In the genomic region with DNA sequence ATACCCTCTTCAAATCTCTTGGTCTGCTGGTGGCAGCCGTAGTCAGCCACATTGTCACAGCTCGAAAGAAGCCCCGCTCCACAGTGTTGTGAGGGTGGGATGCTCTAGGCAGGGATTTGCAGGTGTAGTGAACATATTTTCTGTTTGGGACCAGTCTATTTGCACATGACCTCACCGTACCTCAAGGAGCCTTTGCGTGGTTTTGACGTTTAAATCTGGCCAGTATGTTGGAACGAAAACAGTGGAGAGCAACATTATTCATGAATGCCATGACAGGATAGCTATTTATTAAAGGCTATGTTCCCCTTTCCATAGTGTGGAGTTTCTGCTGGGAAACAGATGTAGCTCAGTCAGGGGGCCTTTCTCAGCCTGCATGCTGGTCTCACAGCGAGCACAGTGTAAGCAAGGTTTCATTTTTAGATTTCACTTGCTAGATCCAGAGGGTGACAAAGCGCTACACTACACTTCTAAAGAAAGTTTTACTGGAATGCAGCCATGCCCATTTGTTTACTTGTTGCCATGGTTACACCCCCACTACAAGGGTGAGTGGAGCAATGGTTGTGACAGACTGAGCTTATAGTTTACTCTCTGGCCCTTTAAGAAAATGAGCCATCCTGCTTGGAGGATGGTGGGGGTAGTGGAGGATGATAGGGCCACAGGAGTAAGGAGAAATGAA, we compare ENCODE assay signal across 10 mouse cellular contexts. TPM values are rescaled to one million over a fixed set of nuclear protein-coding genes. Genes with fewer than 3 reads are reported as not detected.
DNase-seq lines count a peak whose midpoint lies in the region; ATAC-seq lines count a peak whose summit lies in the region.
"Had no signal": no experiment of that assay in that cellular context is flagged by ENCODE, and none has a peak within 500 bp of the region (broad histone marks: within the 10 kb centered on the region; RNA-seq: fewer than 3 reads in every experiment).

No protein-coding gene starts in this region.

- H3K9me3 ChIP-seq in kidney, embryonic 16.5 days (ENCODE audit: low read length) = no peaks in the 10 kb centered on the region

- 69% methylated on average over 9 of the region's 9 CpGs for WGBS in kidney, embryonic 16.5 days

- no peaks in the 10 kb centered on the region for H3K36me3 ChIP-seq in kidney, embryonic 16.5 days (ENCODE audit: insufficient read depth, low read length)

- H3K9ac ChIP-seq in kidney, embryonic 16.5 days (replicated peaks; ENCODE audit: low read length) = no peak overlapping the region

- no peak for ATAC-seq in kidney, embryonic 16.5 days (ENCODE audit: low FRiP score, low TSS enrichment)
- ATAC-seq in erythroid progenitor cell, adult 5-6 weeks (replicated peaks; ENCODE audit: low FRiP score, poor library complexity, severe bottlenecking) = no peak

- DNase-seq in kidney, postnatal 10 days = peak; percentile 11
- DNase-seq in brain, adult 2 months (ENCODE audit: low read depth, low spot score) = peak; percentile 79
- DNase-seq in heart, adult 8-10 months (ENCODE audit: low spot score) = peak; percentile 52
- DNase-seq in lung, postnatal 10 days = peak; percentile 80
- DNase-seq in urinary bladder, postnatal 14 days (ENCODE audit: low spot score) = no peak
- DNase-seq in urinary bladder, postnatal 4 days (ENCODE audit: low spot score in 2 of 2) = no peak

- no peaks in the 10 kb centered on the region for H3K4me1 ChIP-seq in kidney, embryonic 16.5 days (ENCODE audit: insufficient read depth, low read length)

- H3K4me2 ChIP-seq in kidney, embryonic 16.5 days (replicated peaks; ENCODE audit: low read depth, low read length) = no peak overlapping the region

- H3K27me3 ChIP-seq in kidney, embryonic 16.5 days (ENCODE audit: insufficient read depth, low read length) = no peaks in the 10 kb centered on the region

- no peak overlapping the region for H3K27ac ChIP-seq in kidney, embryonic 16.5 days (ENCODE audit: low read length)

- H3K4me3 ChIP-seq in kidney, embryonic 16.5 days (ENCODE audit: low read length) = no peak overlapping the region
- H3K4me3 ChIP-seq: myocyte had no signal

RNA-seq across cellular contexts. Expression of a gene that starts 52.3 kb away (rescaled TPM):
- polyA plus RNA-seq in kidney, embryonic 16.5 days (2015; fragmentation: Nextera tagmentation; extraction: Ambion mirVana) = 7.1 and 7.4 TPM in 2 replicates
- 10 to 100 TPM; 24.4 to 26.0 (median 25.2) TPM for total RNA-seq in heart, adult 8-10 months (2022)
- not detected in 2 replicates for total RNA-seq in erythroid progenitor cell, adult 5-6 weeks (2015; ENCODE audit: low replicate concordance)
- total RNA-seq in erythroid progenitor cell, adult 5-6 weeks (2017; ENCODE audit: low replicate concordance) = not detected in 2 replicates

RNA-seq across cellular contexts. Expression of a gene that starts 54.7 kb away (rescaled TPM):
- 4.5 and 7.7 TPM in 2 replicates for polyA plus RNA-seq in kidney, embryonic 16.5 days (2015; fragmentation: Nextera tagmentation; extraction: Ambion mirVana)
- 10 to 100 TPM; 72.3 to 80.0 (median 74.3) TPM for total RNA-seq in heart, adult 8-10 months (2022)
- not detected in 2 replicates for total RNA-seq in erythroid progenitor cell, adult 5-6 weeks (2015; ENCODE audit: low replicate concordance)
- not detected in 2 replicates for total RNA-seq in erythroid progenitor cell, adult 5-6 weeks (2017; ENCODE audit: low replicate concordance)

RNA-seq across cellular contexts. Expression of a gene that starts 55.4 kb away (rescaled TPM):
- polyA plus RNA-seq in kidney, embryonic 16.5 days (2015; fragmentation: Nextera tagmentation; extraction: Ambion mirVana) = 0.17 TPM in 1 of 2 replicates, not detected in the other
- total RNA-seq in heart, adult 8-10 months (2022) = under 1 TPM in 2 of 4 experiments, not detected in 2; 0.24 to 0.72 TPM
- total RNA-seq in erythroid progenitor cell, adult 5-6 weeks (2015; ENCODE audit: low replicate concordance) = not detected in 2 replicates
- not detected in 2 replicates for total RNA-seq in erythroid progenitor cell, adult 5-6 weeks (2017; ENCODE audit: low replicate concordance)
- polyA plus RNA-seq: intestine, embryonic 14.5 days; myocyte had no signal

Comparison
In these comparisons a context has a peak if more than half of its experiments do, and no peak if none do; other contexts are left out.
1. DNase-seq: peak in kidney, postnatal 10 days (single experiment), brain, adult 2 months (single experiment), heart, adult 8-10 months (single experiment) and lung, postnatal 10 days (single experiment); none in urinary bladder, postnatal 14 days (single experiment) and urinary bladder, postnatal 4 days (0 of 2).
2. RNA of a gene that starts 52.3 kb away (total RNA-seq): 24.4 to 26.0 TPM in heart, adult 8-10 months; not detected in erythroid progenitor cell, adult 5-6 weeks; every median in the first group is over 10 times any median in the second.
3. RNA of a gene that starts 54.7 kb away (total RNA-seq): 72.3 to 80.0 TPM in heart, adult 8-10 months; not detected in erythroid progenitor cell, adult 5-6 weeks; every median in the first group is over 10 times any median in the second.